Mouse (Mus musculus) thymus, adult 2 months (tissue): ENCODE data around the gene Prap1. TPM values are rescaled to one million over a fixed set of nuclear protein-coding genes. Genes with fewer than 3 reads are reported as not detected.
A peak's percentile ranks its signal among the peaks of the same experiment; 100 is the strongest.

Source experiments
- DNase-seq: peaks from one replicate; pipeline ENCODE4 v3.0.0; 2021
- H3K27ac ChIP-seq: fragments of 200-500 bp; 2 replicates; pipeline ENCODE4 v1.5.1; 2012; ENCODE audit warnings: low read length, control low read depth; ENCODE audit not compliant: control insufficient read depth, insufficient read depth
- H3K27me3 ChIP-seq: fragments of 200-500 bp; 2 replicates; pipeline ENCODE4 v1.6.1; 2012; ENCODE audit warnings: mild to moderate bottlenecking, low read length, moderate library complexity, mixed read lengths; ENCODE audit not compliant: control insufficient read depth, insufficient read depth
- H3K36me3 ChIP-seq: fragments of 200-500 bp; 2 replicates; pipeline ENCODE4 v1.6.1; 2012; ENCODE audit warnings: mild to moderate bottlenecking, low read length, moderate library complexity; ENCODE audit not compliant: control insufficient read depth, insufficient read depth
- H3K4me1 ChIP-seq: fragments of 200-500 bp; replicated peaks from 2 replicates; pipeline ENCODE4 v1.6.1; 2012; ENCODE audit warnings: low read length; ENCODE audit not compliant: control insufficient read depth, insufficient read depth
- H3K4me3 ChIP-seq: fragments of 200-500 bp; 2 replicates; pipeline ENCODE4 v1.5.1; 2012; ENCODE audit warnings: mild to moderate bottlenecking, low read length, control low read depth, moderate library complexity; ENCODE audit not compliant: control insufficient read depth, insufficient read depth
- CTCF ChIP-seq: fragments of 200-500 bp; IDR thresholded peaks from 2 replicates; pipeline ENCODE4 v1.5.1; 2012; ENCODE audit warnings: mild to moderate bottlenecking, control low read depth, low read length, moderate library complexity, borderline replicate concordance; ENCODE audit not compliant: control insufficient read depth, poor library complexity, insufficient read depth; ENCODE audit errors: extremely low read depth
- POLR2A ChIP-seq: fragments of 200-500 bp; IDR thresholded peaks from 2 replicates; pipeline ENCODE4 v1.6.1; 2012; ENCODE audit warnings: mild to moderate bottlenecking, low read length, control low read depth, moderate library complexity; ENCODE audit not compliant: control insufficient read depth, poor library complexity, insufficient read depth; ENCODE audit errors: extremely low read depth
- WGBS: fragments of 180-500 bp; shearing (Covaris S2); methylation state at CpG from one replicate; pipeline ENCODE4 v1.1.7; 2018; 5-methylcytosine and 5-hydroxymethylcytosine counted together
- polyA plus RNA-seq: library from polyadenylated mRNA; depleted of rRNA; stranded (reverse); fragments of >200 nt; gene quantifications from 2 replicates; pipeline ENCODE4 v1.2.3, GENCODE M21; 2012; rRNA removed

The Prap1 gene
- 2.4 and 5.2 TPM in 2 replicates for polyA plus RNA-seq

DNA sequence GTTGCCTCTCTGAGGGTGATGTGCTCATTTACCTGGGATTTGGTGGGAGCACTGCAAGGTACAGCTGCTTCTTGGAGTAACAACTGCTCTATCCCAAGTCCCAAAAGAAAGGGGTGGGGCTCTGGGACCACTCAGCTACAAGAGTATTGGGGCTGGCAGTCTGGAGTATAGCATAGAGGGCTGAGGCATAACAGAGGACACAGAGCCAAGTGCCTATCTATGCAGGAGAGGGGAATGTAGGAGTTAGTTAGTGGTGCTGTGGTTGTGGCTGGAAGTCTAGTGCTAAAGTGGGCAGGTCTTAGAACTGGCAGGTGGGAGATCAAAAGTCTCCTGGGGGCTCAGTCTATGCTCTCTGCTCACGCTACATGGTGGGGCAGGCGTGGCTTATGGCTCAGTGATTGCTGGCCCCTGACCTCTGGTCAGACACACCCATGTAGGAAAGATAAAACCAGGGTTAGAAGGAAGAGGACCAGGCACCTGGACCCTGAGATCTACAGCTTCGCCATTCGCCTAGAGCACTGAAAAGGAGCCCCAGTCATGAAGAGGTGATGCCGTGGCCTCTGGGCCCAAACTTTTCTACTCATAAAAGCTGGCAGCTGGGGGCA is at the start of gene Prap1:
Gene Prap1, plus strand, starts transcription at position 472 of the 605 bp plus-strand sequence.
- Histone ChIP-seq H3K4me3 (no peak within 1 kb of the TSS), H3K27me3 (no peaks in the 10 kb centered on the region), H3K27ac (no peak within 1 kb of the TSS), H3K36me3 (no peaks in the 10 kb centered on the region), H3K4me1 (no peaks in the 10 kb centered on the region)
- 81% methylated on average over 5 of the region's 5 CpGs for WGBS
- no peak for DNase-seq
- TF ChIP-seq CTCF (no peak), POLR2A (no peak)

DNA sequence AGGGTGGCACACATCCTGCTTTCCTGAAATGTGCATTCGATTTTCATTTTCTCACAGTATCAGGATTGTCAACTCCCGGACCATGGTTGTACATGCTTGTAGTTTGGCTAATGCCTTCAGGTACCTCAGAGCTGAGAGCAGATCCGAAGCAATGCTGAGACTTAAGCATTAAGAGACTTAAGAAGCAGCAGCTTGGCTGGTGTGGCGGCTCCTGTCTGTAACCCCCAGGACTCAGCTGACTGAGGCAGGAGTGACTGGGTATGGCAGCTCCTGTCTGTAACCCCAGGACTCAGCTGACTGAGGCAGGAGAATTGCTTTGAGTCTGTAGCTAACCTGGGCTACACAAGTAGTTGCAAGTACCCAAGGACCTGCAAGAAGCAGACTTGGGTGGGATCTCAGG is 47.6 kb upstream of the Prap1 start:
- TF ChIP-seq CTCF: no peak
- no peak for TF ChIP-seq POLR2A
- no peak for DNase-seq
- no peak overlapping the region for H3K4me3 ChIP-seq
- H3K36me3 ChIP-seq: peaks cover 3% of the 10 kb centered on the region
- H3K4me1 ChIP-seq: peaks cover 23% of the 10 kb centered on the region
- WGBS: 92% methylated on average over 4 of the region's 4 CpGs
- peaks cover 20% of the 10 kb centered on the region for H3K27me3 ChIP-seq
- no peak overlapping the region for H3K27ac ChIP-seq

DNA sequence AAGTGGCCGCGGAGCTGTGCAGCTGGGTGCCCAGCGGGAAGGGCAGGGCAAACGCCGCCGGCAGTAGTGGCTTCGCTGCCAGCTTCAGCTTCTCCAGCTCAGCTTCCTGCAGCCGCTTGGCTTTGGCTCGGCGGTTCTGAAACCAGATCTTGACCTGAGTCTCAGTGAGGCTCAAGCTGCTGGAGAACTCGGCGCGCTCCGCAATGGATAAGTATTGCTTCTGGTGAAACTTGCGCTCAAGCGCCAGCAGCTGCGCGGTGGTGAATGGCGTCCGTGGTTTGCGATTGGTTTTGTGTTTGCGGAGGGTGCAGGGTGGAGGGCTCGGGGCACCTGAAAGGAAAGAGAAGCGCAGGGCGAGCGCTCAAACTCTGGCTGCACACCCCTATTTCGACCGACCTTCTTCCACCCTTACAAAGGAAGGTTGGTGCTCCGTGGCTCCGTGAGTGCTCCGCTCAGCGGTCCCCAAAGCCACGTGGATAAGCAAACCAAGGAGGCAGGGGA is 45.3 kb upstream of the Prap1 start:
- under 1% methylated on average over 33 of the region's 33 CpGs for WGBS
- H3K4me3 ChIP-seq: peak overlapping the region; percentile 25
- H3K36me3 ChIP-seq: no peaks in the 10 kb centered on the region
- H3K4me1 ChIP-seq: peaks cover 23% of the 10 kb centered on the region
- no peak for DNase-seq
- peaks cover 20% of the 10 kb centered on the region for H3K27me3 ChIP-seq
- H3K27ac ChIP-seq: no peak overlapping the region
- no peak for TF ChIP-seq CTCF
- no peak for TF ChIP-seq POLR2A

DNA sequence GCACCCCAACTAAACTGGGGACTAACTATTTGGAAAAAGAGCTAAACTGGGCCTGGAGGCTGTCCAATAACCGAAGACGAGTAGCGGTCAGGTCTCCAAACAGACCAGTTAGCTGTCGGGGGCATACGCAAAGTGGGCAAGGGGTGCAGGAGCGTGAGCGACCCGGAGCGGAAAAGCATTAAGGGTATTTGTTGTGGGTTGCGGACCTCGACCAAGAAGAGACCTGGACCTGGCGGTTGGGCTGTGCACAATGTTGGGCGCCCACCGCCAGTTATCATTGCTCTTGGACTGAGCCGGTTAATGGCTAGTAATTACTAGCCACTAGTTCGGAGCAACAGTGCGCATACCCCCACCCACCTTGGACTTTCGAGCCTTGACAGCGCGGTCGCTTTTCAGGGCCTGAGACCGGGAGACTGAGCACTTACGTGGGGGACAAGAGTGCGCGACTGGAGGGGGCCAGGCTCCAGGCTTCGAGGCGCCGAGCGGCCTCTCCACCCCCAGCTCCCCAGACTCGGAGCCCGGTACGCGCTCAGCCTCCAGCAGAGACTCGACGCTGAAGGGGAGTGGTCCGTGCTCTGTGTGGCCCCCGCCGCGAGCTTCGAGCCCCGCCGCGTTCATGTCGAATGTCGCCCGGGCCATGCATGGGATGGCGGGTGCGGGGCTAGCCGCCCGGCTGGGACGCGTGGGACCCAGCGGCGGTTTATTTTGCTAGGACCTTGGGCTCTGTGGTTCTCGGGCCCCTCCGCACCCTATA is 44.7 kb upstream of the Prap1 start, which contains the start of gene Msx3:
Gene Msx3, minus strand, starts transcription at position 729 of the 754 bp plus-strand sequence.
- H3K27me3 ChIP-seq: peaks cover 21% of the 10 kb centered on the region
- no peaks in the 10 kb centered on the region for H3K36me3 ChIP-seq
- peak within 1 kb of the TSS; percentile 26 for H3K4me3 ChIP-seq
- WGBS: 4% methylated on average over 56 of the region's 56 CpGs
- peaks cover 23% of the 10 kb centered on the region for H3K4me1 ChIP-seq
- TF ChIP-seq POLR2A (no peak), CTCF (no peak)
- no peak for DNase-seq
- H3K27ac ChIP-seq: no peak within 1 kb of the TSS

DNA sequence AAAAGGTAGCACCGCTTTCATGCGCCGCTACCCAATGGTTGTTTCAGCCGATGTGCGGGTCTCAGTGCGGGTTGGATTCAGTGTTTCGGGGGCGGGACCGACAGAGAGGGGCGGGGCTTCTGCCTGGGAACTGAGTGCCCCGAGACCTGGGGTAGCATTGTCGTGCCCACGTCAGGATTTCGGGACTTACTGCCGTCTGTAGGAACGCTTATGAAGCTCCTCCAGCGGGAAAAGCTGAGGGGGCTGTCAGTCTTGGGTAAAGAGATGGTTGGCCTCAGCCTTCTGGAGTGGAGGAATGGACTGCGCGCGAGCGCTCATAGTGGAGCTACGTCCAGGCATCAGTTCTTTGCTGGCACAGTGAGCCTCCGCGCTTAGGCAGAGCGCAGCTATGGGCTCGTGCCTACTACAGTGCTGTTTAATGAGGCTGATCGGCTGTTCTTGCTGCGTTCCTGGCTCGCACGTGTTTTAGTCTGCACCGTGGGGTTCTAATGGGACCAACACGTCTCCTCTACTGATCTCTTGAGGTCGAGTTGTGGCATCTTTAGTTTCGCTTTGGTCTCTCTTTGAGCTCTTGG is 44.0 kb upstream of the Prap1 start:
- H3K4me3 ChIP-seq: peak overlapping the region; percentile 26
- no peaks in the 10 kb centered on the region for H3K36me3 ChIP-seq
- H3K4me1 ChIP-seq: peaks cover 23% of the 10 kb centered on the region
- DNase-seq: peak; percentile 16
- no peak for TF ChIP-seq CTCF
- no peak overlapping the region for H3K27ac ChIP-seq
- 2% methylated on average over 34 of the region's 34 CpGs for WGBS
- peaks cover 21% of the 10 kb centered on the region for H3K27me3 ChIP-seq

DNA sequence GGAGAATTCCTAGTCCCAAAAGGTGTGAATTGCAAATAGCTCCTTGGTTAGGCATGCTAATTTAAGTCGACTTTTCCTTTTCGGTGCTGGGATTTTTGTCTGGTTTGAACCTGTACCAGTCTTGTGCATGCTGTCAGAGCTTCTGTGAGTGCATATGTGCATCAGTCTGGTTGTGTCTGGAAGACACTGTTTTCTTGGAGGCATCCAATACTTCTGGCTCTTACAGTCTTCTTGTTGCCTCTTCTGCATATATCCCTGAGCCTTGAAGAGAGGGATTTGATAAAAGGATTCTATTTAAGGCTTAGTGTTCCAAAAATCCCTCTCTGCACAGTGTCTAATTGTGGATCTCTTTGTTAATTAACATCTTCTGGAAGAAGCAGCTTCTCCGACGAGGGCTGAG is 39.1 kb upstream of the Prap1 start:
- 88% methylated on average over 4 of the region's 4 CpGs for WGBS
- no peak for DNase-seq
- Histone ChIP-seq H3K4me1 (peaks cover 7% of the 10 kb centered on the region; the same call in 1 of the 2 replicates), H3K27ac (no peak overlapping the region), H3K36me3 (no peaks in the 10 kb centered on the region), H3K27me3 (peaks cover 18% of the 10 kb centered on the region), H3K4me3 (no peak overlapping the region)
- TF ChIP-seq POLR2A (no peak), CTCF (no peak)
